Mouse (Mus musculus) frontal cortex, adult (tissue): Measurements from ENCODE around the gene Lrrc45.
"Not testable (repeated sequence)": the region's sequence is repeated elsewhere in the genome, so short reads cannot be mapped to it uniquely, and the experiment has no call there.

Experiments
- ATAC-seq: cut with Nextera tagmentation; 2 replicates; pipeline ENCODE4 v1.9.2; 2017; ENCODE audit warnings: mild to moderate bottlenecking, moderate library complexity, mixed read lengths; ENCODE audit not compliant: low TSS enrichment

The Lrrc45 gene

DNA sequence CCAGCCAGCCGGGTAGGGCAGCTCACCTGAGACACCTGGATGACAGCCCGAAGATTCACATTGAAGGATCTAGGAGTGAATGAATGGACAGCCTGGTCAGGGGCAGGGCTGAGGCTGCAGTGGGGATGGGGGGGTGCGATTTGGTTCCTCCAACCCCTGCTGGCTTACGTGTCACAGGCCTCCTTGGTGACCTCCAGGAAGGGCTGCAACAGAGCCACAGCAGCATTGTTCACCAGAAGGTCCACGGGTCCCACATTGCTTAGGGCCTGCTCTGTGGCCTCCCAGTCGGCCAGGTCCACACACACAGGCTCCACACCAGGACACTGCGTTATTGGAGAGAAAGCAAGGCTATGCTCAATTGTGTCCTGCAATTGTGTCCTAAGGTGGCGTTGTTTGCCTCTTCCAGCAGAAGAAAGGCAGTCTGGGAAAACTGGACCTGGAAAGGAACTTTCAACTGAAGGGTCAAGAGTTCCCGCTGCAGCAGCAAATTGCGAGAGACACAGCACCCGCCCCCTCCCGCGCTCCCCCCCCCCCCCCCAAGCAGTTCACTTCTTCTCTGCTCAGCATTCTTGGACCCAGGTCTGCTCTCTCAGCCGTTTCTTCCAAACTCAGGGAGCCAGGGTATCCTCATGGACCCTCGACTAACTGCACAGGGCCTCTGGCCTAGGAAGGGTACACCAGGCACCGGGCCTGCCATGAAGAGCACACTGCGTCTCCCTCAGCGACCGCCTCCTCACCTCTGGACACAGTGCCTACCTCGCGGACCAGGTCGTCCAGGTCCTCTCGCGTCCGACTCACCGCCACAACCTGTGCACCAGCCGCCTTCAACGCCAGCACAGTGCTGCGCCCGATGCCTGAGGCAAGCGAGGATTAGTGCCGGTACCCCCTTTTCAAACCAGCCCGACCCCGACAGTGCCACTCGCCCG, 12.8 kb downstream of the Lrrc45 start:
- no peak for ATAC-seq

DNA sequence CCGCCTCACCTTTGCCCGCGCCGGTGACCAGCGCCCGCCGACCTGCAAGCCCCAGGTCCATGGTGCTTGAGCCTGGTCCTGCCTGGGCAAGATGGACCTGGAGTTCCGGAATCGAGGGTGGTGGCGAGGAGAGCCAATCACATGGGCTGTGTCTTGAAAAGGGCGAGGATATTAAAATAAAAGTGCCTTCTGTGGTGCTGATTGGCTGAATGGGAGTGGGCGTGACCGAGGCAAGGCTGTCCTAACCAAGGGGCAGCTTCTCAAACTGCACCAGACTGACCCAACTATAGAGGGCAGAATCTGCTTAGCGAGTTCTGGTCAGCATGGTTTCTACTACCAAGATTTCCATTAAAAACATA, 13.4 kb downstream of the Lrrc45 start, which contains the start of gene Dcxr:
Gene Dcxr, minus strand, starts transcription at position 113 of the 359 bp plus-strand sequence.
- peak; percentile 85; the same call in 1 of the 2 replicates for ATAC-seq

DNA sequence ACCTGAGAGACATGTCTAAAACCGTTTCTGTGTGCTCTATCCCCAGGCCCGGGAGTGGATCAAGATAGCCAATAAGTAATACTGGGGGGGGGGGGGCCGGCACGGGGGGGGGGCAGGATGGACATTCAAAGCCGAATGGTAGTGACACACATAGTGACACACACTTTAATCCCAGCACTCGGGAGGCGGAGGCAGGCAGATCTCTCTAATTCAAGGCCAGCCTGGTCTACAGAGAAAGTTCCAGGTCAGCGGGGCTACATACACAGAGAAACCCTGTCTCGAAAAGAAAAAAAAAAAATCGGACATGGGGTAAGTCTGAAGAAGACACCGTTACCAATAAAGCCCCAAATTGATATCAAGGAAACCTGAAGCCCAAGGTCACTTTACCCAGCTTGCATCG, 13.8 kb downstream of the Lrrc45 start:
- ATAC-seq = no peak

DNA sequence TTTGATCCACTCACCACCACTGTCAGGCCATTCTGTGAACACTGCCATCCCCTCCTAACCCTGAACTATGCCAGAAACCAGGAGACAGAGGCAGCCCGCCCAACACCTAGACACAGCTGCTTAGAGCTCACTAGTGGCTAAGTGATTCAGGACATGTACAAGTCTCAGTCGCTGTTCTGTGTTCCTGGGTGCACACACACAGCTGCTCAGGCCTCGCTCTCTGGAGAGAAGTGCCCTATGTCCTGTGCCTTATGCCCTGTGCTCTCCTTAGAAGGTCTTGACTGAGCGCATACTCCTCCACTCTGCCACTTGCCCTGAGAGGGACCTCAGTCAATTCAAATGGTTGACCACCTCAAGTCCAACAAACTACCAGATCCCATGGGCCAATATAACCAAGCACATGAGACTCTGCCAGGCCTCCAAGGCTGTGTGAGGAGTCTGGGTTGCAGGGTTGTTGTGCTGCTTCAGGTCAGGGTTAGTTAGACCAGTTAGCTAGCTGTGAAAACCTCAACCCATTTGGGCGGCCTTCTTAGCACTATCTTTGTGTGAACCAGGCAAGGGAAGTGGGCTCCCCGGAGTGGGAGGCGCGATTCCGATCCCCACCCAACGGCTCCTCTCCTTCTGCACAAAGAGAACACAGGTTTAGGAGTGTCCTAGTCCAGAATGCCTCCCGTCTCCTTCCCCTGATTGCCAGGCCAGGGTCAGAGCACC, 15.0 kb downstream of the Lrrc45 start:
- ATAC-seq = no peak

DNA sequence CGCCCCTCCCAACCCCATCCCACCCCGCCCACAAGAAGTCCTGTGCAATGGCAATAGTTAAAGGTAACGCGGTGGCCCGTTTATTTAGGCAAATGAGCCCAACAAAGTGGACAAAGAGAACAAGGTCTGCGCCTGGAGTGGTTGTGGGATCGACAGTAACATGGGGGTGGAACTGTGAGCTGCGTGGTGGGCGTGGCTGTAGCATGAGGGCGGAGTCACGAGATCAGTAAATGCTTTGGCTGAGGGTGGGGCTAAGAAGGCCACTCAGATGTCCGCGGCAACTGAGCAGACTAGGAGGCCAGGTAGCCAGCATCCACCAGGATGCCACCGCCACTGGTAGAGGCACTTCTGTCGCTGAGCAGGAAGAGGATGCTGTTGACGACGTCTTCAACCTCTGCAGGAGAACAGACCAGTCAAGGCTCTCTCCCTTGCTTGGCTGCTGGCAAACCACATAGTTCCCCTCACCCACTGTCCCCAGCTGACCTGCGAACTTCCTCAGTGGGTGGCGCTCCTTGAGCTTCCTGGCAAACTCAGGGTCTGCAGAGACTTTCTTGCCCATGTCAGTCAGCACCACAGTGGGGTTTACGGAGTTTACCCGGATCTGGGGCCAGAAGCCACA, 15.8 kb downstream of the Lrrc45 start:
- ATAC-seq = not testable (repeated sequence)

DNA sequence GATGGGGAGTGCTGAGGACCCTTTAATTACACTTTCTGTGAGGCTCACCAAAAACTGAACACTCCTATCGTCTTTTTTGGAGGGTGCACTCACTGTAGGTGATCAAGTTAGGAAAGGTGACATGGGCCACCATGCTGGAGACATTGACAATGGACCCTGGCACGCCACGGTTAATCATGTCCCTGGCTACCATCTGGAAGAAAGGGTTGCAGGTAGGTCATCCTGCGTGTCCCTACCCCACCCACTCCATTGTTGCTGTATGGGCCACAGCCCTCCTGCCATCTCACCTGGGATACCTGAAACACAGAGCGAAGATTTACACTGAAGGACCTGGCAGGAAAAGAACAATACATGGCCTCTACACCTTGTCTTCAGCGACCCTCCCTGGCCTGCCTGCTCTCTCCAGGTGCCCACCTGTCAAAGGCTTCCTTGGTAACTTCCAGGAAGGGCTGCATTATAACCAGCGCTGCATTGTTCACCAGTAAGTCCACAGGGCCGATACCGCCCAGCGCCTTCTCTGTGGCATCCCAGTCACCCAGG, 16.7 kb downstream of the Lrrc45 start:
- no peak for ATAC-seq

DNA sequence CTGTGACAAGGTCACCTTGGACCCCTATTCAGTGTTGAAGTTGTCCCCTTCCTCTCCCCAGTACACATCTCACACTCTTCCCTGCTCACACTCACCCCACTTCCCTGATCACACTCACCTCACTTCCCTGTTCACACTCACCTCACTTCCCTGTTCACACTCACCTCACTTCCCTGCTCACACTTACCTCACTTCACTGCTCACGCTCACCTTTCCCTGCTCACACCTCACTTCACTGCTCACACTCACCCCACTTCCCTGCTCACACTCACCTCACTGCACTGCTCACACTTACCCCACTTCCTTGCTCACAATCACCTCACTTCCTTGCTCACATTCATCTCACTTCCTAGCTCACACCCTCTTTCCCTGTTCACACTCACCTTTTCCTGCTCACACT, 17.7 kb downstream of the Lrrc45 start:
- ATAC-seq = no peak

DNA sequence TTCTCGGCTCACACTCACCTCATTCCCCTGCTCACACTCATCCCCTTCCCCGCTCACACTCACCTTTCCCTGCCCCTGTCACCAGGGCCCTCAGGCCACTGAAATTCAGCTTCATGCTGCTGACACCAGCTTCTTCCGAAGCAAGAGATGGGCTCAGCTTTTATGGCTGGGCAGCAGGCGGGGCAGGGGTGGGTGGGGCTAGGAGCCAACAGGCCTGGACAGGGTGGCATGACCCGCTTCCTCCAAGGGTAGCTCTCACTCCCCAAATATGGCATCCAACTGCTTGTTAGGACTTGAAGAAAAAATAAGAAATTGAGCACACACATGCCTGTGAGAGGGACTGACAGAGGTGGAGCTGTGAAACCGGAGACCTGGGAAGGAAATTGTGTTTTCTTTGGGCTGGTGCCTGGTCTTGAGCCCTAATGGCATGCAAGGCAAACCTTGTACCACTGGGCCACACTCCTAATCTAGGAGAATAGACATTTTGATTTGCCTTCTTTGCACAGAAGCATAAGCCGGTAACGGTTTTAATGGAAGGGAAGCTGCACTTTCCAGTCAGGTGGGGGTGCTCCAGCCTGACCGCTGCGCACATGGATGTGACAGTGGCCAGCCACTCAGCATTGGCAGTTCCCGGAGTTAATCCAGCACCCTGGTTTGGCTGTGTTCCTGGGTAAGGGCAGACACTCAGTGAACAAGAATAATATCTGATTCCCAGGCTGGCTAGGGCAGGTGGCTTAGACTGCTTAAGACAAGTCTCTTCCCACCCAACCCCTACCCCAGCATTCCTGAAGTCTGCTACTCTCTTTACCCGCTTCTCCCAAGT, 18.3 kb downstream of the Lrrc45 start, which contains the start of gene Cbr2:
Gene Cbr2, minus strand, starts transcription at position 257 of the 823 bp plus-strand sequence.
- ATAC-seq = no peak

DNA sequence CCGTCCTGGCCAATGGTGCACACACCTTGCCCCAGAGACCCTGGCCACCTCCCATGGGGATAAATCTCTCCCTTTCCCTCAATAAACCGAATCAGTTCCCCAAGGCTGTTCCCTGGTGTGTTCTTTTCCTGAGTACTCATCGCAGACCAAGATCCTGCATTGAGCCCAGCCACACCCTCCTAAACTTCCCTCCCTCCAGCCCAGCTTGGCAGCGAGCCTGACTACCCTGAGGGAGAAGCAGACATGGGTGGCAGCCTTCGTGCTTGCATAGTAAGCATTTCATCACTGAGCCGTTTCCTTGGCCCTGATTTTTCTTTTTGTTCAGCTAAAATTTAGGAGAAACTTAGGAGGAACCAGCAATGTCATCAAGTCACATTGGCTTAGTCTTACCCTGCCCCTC, 19.8 kb downstream of the Lrrc45 start:
- no peak for ATAC-seq

DNA sequence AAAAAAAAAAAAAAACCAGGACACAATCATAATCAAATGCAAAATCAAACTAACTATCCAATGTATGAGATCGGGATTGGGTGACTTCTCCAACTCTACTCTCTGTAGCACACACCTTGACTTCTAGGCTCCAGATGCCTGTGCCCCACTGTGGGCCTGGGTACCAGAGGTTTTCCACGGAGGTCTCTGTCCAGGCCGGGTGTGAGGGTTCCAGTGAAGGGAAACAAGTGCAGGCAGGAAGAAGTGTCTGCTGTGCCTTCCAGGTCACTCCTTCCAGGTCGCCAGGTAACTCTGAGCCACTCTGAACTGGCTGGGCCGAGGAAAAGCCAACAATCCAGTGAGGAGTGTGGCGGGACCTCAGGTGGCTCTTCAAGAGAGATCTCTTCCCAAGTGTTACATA, 22.7 kb downstream of the Lrrc45 start:
- ATAC-seq = no peak

DNA sequence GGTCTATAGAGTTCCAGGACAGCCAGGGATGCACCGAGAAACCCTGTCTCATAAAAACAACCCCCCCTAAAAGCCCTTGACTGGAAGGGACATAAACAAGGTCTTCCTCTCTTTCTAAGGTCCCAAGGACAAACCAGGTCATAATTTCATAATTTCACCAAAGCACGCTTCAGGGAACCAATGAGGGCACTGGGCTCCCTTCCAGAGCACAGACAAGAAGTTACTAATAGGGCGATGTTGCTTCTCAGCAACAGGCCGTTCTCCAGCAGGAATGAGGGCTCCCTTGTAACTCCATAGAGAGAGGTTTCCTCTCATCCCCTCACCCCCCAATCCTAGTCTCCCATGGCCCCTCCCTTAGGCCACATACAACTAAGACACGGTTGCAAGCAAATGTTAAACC, 27.3 kb downstream of the Lrrc45 start:
- ATAC-seq = no peak

DNA sequence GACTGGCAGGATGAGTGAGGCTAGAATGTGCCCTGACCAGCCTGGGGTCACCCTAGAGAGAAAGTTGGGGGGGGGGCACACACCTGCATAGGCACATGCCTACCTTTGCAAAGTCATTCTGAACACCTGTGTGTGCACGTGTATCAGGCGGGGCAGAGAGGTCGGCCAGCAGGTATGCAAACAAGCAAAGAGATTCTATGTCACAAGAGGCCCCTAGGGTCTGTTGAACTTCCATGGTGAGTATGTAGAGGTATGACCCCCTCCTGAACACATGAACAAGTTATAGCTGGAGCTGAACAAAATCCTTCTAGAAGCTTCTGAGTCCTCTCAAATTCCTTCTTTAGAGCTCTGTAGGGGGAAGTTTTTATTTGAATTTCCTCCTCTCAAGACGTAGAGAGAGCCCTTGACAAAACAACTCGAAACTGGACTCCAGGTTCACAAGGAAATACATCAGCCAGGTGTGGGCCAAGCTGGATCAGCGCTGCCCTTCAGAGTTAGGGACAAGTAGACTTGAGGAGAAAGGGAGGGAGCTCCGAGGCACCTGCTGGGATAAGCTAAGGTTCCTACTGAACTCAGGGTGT, 30.5 kb downstream of the Lrrc45 start:
- ATAC-seq = no peak

DNA sequence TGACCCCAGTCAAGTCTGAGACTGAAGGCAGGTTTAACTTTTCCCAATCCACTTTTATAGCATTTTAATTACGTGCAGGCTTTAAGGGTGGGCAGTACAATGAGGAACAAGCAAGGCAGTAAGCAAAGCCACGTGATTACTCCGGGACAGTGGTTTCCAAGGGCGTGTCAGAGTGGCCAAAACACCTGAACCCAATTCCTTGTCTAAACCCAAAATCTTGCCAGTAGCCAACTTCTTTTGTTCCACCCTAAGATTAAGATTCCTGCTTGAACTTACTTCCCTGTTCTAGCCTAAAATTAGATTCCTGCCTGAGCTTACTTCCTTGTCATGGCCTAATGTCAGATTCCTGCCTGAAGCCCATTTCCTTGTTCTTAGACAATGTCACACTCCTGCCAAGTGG, 34.2 kb downstream of the Lrrc45 start:
- ATAC-seq = no peak

DNA sequence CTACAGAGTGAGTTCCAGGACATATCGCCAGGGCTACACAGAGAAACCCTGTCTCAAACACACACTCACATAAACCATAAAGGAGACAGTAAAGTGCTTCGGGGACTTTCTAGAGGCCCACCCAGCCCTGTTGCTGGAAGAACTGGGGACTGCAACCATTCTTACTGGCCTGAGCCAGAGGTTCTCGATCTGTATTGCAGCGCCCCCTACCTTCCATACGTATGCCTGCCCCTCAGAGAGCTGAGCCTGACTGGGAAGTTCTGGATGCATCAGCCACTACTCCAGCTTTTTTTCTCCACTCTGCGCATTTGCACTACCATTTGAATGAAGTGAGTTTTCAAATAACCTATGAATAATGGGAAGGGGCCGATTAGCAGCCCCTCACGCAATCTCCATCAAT, 35.7 kb downstream of the Lrrc45 start:
- ATAC-seq = no peak

DNA sequence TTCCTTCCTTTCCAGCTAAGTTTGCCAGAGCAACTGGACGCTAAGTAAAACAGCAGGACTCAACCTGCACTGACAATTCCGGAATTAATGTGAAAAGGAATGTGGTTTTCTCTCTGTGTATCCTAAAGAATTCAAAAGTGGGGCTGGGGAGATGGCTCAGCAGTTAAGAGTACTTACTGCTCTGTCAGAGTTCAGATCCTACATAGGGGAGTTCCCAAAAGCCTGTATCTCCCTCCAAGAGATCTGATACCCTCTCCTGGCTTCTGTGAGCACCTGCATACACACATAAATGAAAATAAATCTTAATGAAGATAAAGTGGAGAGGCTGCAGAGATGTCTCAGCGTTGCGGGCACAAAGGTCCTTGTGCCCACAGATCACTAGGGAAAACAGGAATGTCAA, 37.9 kb downstream of the Lrrc45 start:
- no peak for ATAC-seq

DNA sequence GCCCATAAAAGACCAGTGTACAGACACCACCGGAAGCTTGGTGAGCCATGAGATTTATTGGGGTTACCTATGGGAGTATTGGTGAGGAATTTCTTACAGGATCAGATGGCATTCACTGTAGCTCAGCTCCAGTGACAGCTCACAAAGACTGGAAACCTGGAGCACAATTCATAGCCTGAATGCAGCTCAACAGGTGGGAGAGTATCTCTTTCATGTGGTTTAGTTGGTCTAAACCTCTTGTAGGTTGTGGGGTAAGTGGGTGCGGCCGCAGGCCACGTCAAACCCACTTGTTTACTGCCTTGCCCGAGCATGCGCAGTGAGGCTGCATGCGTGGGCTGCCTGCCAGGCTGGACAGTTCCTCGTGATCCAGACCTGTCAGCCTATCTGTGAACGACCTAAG, 46.5 kb downstream of the Lrrc45 start:
- no peak for ATAC-seq

DNA sequence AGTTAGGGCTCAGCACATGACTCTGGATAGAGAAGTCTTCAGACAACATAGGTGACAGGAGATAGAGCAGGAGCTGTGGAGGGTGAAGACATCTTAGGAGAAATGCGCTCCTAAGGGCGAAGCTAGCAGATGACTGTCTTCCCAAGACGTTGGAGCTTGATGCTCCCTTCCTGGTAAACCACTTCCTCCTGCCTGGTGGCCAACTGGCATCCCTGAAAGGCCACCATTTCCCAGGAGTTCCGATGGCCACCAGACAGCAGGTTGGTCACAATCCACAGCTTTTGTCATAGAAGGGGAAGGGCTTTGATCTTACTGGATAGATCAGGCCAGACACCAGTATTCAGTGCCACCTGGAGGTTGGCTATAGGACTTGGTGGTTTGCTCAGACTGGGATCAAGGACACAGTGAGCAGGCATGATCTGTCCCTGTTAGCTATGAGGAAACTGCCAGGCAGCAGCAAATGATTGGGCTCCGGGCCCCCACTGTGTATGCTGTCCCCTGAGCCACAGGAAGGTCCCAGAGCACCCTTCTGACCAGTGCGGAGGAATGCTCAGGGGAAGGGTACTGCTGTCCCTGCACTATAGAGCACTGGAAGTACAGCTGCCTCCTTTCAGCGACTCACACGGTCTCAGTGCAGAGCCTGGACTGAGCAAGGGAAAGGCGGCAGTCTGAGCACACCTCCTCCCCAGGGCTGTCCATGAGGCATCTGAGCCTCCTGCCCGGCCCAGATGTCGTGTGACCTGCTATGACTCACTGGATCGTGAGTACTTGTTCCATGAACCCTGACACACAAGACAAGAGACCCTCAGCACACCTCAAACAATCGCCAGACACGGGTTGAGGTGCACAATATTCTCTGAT, 48.3 kb downstream of the Lrrc45 start:
- no peak for ATAC-seq

DNA sequence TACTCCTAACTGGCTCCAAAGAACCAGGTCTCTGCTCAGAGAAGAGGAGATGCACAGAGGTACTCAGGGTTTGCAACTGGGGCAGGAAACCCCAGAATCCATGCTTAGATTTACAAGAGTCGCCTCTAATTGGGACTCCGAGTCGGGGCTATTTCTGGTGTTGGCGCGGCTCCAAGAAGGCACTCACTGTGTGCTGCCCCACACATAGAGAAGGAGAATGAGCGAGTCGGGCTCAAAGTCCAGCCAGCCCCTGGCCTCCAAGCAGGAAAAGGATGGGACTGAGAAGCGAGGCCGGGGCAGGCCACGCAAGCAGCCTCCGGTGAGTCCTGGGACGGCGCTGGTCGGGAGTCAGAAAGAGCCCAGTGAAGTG, 48.9 kb downstream of the Lrrc45 start, which contains the start of gene Hmga1b:
Gene Hmga1b, plus strand, starts transcription at position 123 of the 370 bp plus-strand sequence.
- not testable (repeated sequence) for ATAC-seq

DNA sequence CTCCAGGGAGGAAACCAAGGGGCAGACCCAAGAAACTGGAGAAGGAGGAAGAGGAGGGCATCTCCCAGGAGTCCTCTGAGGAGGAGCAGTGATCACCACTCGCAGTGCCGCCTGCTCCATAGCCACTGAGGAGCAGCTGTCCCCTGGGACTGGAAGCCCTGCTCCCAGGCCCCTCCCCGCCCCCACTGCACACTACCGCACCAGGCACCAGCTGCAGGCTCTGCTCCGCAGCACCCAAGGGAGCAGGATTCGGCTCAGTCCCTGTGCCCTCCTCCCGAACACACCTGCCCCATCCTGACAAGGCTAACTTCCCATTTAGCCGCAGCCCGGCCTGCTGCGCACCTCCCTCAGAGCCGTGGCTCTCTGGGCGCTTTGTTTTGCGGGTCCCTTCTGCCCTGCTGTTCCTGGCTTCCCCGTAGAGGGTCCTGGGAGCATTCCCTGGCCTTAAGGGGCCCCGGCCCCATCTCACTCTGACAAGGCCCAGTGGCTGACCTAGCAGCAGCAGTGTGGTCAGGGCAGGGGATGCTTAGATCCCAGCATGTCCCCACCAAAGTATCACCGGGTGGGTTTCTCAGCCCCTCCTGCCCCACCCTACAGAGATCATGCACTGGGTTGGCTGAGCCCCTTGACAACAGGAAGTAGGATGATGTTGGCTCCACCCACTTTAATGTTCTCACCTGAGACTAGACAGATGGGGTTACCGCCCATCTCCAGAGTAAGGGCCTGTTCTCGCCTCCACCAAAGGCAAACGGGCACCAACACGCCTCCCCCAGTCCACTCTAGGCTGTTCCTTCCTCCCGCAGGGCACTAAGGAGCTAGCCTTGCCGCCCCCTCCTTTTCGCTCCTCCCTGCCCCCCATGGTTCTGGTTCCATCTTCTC, 49.6 kb downstream of the Lrrc45 start:
- ATAC-seq = peak; percentile 57; the same call in 1 of the 2 replicates
